Mouse (Mus musculus) kidney, postnatal 4 days (tissue): ENCODE measurements at regions not wholly inside any gene's neighbourhood (a gene's known extent, or its start where the extent isn't known, plus 50 kb on each side); places are given as distances from the start of the nearest gene placed in this dataset.

Source experiments
- DNase-seq, 2 experiments: peaks; one replicate each; pipeline ENCODE4 v3.0.0; 2021; ENCODE audit warnings: mixed read lengths in 2 of 2

DNA sequence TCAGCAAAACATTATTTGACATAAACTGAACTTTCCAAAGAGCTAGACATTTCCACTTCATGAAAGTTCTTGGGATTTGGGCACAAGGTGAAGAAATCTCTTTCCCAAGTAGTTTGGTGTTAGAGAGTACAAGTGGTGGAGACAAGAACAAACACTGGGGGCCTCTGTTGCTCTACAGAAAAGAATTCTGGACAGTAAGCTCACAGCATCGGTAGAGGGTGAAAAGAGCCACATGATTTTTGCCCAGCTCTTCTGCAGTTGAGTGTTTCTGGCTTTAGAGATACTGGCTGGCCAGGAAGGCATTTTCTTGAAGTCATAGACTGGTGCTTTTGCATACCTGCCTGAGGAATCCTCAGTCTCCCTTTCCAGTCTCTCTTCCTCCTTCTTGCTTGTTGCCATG is 127.8 kb downstream of the Stk31 start:
- DNase-seq, result peak; percentile 10 to 26

DNA sequence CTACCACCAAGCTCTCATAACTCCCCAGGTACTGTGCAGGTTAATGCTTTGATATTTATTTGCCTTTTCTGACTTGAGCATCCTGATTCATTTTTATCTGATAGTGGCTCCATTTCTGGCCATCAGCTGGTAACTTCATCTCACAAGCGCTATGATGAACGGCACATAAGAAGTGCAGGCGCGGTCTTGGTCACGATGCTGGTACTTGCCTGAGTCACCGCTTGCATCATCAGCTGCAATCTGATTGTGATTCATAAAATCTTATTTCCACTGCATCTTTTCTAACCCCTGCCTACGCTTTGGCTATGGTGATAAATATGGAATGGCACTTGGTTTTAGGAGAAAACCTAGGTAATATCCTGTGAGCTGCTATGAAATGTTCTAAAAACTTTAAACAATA is 128.3 kb downstream of the Stk31 start:
- no peak for DNase-seq

GRCm38 (mm10) chr6:49533956-49534355 is 138.6 kb downstream of the Stk31 start:
- DNase-seq, result no peak

DNA sequence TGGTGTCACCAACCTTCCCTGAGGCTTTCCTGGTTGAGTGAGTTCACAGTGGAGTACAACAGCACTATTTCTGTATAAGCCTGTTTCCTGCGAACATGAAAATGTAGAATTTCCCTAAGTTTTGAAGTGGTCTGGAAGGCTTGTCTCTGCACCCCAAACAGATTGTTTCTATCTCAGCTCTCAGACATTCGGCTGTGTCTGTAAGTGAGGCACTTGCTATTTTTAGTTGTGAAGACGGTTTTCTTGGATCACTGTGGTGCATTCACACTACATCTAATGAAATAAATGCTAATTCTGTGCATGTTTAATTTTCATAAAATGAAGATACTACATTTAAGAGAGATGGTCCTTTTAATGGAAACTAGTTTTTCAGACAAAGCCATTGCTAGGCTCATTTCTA is 139.1 kb downstream of the Stk31 start:
- DNase-seq, result no peak

DNA sequence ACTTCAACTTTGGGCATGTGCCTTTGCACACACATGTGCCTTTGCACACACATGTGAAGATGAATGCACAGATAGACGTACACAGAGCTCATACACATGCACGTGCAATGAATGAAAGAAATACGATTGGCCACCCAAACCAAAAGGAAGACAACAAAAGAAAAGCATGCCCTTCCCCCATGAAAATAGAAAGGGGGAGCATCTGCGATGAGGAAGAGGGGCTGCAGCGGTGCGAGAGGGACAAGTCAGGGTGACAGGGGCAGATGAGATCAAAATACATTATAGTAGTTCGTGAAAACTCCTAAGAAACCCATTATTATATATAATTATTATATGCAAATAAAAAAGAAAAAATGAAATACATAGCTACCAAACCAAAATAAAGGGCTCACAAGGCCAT is 149.5 kb downstream of the Stk31 start:
- DNase-seq, result no peak

DNA sequence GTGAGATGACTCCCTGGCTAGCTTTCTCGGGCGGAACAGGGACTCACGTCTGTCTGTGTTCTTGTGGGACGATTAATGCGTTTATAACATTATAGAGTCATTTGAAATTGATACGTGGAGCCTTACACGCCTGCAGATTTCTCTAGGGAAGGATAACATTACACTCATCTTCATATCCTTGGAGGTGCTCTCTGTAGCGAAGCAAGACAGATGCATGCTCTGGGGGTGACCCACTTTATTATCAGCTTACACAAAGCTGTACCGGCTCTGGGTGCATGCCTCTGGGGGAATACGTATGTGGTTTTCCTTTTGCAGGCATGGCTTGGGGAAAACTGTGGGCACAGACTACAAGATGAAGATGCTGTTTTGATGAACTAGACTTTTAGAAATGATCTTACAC is 159.7 kb downstream of the Stk31 start:
- DNase-seq, result no peak

DNA sequence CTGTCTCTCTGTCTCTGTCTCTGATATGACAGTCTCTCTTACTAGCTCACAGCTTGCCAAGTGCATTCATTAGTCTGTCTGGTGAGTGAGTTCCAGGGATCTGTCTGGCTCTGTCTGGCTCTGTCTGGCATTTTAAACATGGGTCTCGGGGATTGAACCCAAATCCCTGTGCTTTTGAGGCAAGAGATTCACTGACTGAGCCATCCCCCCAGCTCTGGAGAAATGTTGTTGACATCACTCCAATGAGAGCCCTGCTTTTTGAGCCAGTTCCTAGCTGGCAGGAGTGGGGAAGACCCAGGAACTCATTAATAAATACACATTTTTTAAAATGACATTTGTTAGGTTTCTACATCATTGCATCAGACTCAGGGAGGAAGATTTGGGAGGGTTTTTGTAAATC is 163.1 kb downstream of the Stk31 start:
- no peak for DNase-seq

- no peak for DNase-seq
Measured at GRCm38 (mm10) chr6:49559112-49559511, 163.7 kb downstream of the Stk31 start.

GRCm38 (mm10) chr6:49578340-49578739 is 182.9 kb downstream of the Stk31 start:
- DNase-seq, result no peak

DNA sequence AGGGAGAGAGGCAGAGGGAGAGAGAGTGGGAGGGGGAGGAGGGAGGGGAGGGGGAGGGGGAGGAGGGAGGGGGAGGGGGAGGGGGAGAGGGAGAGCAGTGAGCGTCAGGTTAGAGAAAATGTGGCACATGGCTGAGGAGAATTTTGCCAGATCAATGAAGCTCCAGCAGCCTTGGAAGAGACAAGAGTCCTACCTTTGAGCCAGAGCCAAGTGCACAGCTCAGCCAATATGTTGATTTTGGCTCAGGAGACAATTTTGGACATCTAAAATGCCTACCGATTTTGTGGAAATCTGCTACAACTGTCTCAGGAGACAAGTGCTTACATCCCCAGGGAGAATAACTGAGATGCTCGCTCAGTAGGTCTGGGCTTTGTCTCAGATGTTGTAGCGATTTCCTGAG is 184.3 kb downstream of the Stk31 start:
- no peak for DNase-seq

DNA sequence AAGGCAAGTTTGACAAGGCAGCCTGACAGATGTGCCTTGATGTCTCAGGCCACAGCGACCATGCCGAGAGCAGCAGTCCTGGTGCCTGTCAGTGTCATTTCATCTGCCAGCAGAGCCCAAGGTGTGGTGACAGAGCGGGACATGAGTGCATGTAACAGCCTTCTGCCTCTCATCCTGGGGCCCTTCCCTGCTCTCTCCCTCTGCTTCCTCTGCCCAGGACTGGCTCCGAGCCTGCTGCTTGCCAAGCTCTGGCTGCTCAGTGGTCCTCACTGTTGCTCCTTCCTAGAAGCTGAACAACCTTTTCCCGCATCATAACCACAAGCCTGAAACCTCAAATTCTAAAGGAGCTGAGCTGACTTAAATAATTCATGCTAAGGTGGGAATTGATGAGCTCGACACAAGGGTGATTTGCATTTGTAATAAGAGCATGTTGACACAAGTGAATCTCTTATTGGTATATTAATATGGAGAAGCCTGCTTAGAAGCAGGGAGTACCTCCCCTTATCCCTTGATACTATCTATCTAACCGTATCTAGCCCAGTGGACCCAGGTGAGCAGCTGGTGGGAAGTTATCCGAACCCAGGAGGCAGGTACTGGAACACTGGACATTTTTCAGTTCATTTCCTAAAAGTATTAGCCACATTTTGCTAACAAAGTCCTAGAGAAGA is 186.8 kb downstream of the Stk31 start:
- DNase-seq, result no peak

- DNase-seq, result no peak
Measured at GRCm38 (mm10) chr6:49586553-49586952, 191.1 kb downstream of the Stk31 start.

- DNase-seq, result no peak
Measured at GRCm38 (mm10) chr6:49588677-49589076, 193.3 kb downstream of the Stk31 start.

DNA sequence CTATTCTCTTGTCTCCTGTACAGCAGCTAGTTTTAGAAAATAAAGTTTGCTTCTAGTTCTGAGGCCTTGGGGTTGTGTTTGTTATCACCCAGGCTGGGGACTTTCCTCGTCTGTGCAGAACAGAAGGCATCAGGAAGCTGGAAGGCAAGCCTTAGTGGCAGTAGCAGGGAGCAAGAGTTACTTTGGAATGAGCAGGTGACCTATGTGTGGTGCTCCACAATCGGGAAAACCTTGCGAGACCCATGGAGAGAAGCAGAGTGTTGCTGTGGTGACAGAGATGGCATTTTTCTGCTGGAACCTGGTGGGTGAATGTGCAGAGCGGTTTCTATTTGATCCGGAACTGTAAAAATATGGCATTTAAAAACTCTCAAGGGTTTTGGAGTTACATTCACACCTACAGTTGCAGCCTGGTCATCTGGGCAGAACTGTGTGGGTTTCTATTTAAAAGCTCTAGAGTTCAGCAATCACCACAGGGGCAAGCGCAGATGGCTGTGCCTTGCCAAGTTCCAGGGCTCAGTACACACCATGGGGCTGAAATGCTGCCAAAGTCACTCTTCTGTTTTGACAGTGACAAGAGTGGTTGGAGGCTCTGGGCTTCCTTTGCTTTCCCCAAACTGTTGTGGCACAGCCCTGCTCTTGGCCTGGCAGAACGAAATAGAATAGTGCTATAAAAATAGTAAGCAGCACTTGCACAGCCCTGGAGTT is 195.7 kb downstream of the Stk31 start:
- no peak for DNase-seq

DNA sequence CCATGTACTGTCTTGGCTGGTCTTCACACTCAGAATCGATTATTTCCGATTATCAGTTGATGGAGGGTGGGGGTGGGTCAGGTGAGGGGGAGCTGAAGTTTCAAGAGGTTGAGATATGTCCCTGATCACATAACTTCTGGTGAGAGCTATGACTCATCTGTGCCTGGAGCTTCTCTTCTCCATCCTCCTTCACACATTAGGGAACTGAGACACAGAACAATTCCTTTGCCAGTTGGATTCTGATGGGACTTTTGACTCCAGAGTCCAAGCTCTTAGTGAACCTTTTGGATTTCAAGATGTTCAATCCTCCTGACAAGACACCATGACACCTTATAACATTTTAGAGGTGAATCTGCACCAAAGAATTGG is 196.2 kb downstream of the Stk31 start:
- no peak for DNase-seq

DNA sequence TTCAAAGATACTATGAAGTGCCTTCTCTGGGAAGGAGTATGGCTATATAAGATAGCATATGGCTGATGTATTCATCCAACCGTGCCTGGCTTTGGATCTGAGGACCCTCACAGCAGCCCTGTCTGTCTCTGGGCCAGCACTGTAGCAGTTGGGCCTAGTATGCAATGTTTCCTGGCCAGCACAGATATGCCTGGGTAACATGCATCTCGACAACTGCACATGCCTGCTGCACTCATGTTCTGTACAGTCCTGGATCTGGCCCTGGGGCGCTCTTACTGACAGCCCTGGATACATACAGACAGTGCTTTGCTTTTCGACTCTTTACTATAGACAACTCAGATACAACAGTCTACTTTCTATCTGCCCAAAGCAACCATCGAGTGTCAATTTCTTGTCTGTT is 197.3 kb downstream of the Stk31 start:
- DNase-seq, result no peak

GRCm38 (mm10) chr6:49603201-49603600 is 207.8 kb downstream of the Stk31 start:
- no peak for DNase-seq

DNA sequence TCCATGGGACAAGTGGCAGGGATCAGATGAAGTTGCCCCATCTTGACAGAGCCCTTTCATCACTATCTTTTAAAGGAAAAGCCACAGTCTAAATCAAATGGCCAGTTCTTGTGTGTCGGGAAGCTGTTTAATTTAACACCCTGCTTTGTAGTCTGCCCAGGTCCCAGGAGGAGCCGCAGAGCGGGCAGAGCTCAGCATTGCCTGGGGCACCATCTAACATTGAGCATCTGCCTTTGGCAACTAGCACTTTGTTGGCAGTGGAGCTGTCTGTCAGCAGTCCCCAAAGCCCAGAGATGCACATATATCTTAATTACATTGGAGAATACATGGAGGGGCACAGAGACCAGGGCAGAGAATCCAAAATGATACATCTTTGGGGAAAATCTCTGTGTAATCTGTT is 208.4 kb downstream of the Stk31 start:
- DNase-seq, result no peak

DNA sequence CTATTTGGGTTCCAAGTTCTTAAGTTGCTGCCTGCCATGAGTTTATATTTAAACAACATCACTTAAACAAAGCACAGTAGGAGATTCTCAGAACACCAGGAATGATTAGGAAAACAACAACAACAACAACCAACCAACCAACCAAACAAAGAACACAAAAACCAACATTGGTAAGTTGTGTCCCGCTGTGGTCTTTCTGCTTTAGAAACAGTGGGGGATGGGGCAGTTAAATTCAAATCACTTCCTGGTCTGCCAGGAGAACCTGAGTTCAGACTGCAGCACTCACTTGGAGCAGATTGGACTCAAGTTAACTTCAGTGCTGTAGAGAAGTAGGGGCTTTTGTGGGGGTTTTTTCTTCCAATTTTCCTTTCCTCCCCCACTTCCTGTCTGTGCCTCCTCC is 210.6 kb downstream of the Stk31 start:
- DNase-seq, result no peak

DNA sequence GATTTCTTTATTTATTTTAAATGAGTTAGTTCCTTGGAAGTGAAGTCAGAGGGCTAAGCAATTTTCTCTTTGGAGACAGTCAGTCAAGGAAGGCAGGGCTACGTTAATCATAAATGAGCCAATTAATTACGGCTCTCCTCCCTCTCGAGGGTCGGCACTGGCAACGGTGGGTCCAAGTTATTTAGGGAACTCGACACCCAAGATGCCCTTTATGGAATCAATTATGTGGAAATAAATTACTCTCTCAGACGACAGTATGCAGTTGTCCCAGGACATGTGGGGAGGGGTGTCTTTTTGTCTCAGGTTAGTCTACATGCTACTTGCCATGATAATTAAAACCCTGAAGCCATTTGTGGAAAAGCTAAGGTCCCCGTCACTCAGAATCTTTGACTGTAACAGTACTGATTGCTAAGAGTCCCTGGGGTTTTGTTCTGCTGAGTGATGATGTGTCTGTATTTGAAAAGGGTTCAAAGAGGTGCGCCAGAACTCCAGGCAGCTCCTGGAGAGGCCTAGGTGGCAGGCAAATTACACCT is 211.3 kb downstream of the Stk31 start:
- peak in 1 of 2 experiments; percentile 6 for DNase-seq

GRCm38 (mm10) chr6:49624080-49624479 is 198.4 kb upstream of the Npy start:
- no peak for DNase-seq

- DNase-seq, result no peak
Measured at GRCm38 (mm10) chr6:49624564-49624963, 197.9 kb upstream of the Npy start.

DNA sequence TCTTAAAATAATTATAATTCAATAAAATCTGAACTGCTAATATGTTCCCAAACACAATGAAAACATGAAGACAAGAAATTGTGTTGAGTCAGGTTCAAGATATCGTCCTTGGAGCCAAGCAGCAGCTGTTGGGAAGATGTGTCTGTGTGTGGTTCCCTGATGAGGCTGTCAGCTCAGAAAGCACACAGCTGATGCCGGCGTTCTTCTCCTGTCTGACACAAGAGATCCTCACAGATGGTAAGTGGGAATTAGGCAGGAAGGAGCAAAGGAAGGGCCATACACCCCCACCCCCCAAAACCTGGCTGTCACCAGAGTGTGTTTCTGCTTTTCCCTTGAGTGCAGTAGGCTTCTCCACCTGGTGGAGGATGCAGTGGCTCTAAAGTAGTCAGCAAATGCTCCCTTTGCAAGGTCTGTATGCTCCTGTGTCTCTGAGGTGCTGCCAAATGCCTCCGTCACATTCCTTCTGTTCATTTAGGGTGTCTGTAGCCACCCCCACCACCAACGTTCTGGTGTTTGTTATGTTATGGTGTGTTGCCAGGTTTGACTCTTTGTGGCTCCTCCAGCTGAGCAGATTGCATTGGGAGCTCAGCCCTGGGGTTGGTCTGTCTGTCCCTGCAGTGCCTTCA is 188.9 kb upstream of the Npy start:
- peak in 1 of 2 experiments; percentile 10 for DNase-seq

DNA sequence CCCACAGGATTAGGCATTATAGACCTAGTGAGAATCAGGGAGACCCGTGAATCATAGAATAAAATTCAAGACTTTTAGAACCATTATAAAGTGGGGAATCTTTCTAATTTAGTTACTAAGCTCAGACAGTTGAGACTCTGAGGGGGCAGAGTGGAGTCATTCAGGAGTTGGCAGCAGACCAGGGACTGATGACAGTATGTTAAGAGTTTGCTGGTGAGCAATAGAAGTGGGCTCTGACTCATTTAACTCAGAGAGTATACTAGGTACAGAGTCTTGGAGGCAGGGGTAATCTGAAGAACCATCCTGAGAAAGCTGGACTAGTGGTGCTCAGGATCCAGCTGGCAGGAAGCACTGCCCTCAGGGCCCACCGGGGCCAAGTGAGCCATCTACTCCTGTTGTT is 184.9 kb upstream of the Npy start:
- DNase-seq, result no peak
